9 mouse cellular contexts compared by ENCODE assay signal in genomic region chr7:24564607-24565265, GRCm38 (mm10). TPM values are rescaled to one million over a fixed set of nuclear protein-coding genes. Genes with fewer than 3 reads are reported as not detected.
DNase-seq lines count a peak whose midpoint lies in the region; ATAC-seq and TF ChIP-seq lines count a peak whose summit lies in the region.
"Had no signal": no experiment of that assay in that cellular context is flagged by ENCODE, and none has a peak within 500 bp of the region (broad histone marks: within the 10 kb centered on the region; RNA-seq: fewer than 3 reads in every experiment).

No protein-coding gene starts in this region.

- intact Hi-C loops in gastrocnemius, adult 2 months (cut with DNase I) = loop anchor here (2.0 to 5.0 kb wide), 2 partner anchors 32 to 92 kb away; no protein-coding TSS in a partner anchor

- WGBS in kidney, embryonic 14.5 days = 66% methylated on average over 6 of the region's 6 CpGs
- 61% methylated on average over 6 of the region's 6 CpGs for WGBS in liver, postnatal 0 days (ENCODE audit: insufficient replicate concordance)

- H3K9ac ChIP-seq in kidney, embryonic 14.5 days (ENCODE audit: low read depth, low read length) = no peak overlapping the region
- H3K9ac ChIP-seq in liver, postnatal 0 days (replicated peaks) = no peak overlapping the region
- H3K9ac ChIP-seq: heart, embryonic 13.5 days had no signal

- no peaks in the 10 kb centered on the region for H3K79me3 ChIP-seq in C2C12 (ENCODE audit: low read depth)

- peaks cover 8% of the 10 kb centered on the region for H3K36me3 ChIP-seq in C2C12 (ENCODE audit: control insufficient read depth, insufficient read depth)
- peaks cover 98% of the 10 kb centered on the region for H3K36me3 ChIP-seq in G1E (replicated peaks)
- peaks cover 72% of the 10 kb centered on the region for H3K36me3 ChIP-seq in kidney, embryonic 14.5 days (ENCODE audit: control insufficient read depth, insufficient read depth, low read length)
- peaks cover 42% of the 10 kb centered on the region for H3K36me3 ChIP-seq in liver, postnatal 0 days (replicated peaks; ENCODE audit: insufficient read depth, low read length)

- peak; percentile 73; the same call in 1 of the 2 replicates for ATAC-seq in G1E (ENCODE audit: extremely low read depth, insufficient number of reproducible peaks, low FRiP score, poor library complexity, severe bottlenecking)
- ATAC-seq in kidney, embryonic 14.5 days (ENCODE audit: low FRiP score, low TSS enrichment) = peak; percentile 25; the same call in 1 of the 2 replicates
- peak; percentile 75 for ATAC-seq in liver, postnatal 0 days

- no peak for TF ChIP-seq EP300 in liver, postnatal 0 days (IDR thresholded peaks at IDR 0.05; ENCODE audit: low read depth)

- H3K4me2 ChIP-seq in kidney, embryonic 14.5 days (replicated peaks; ENCODE audit: low read depth, low read length) = no peak overlapping the region
- no peak overlapping the region for H3K4me2 ChIP-seq in liver, postnatal 0 days (ENCODE audit: low read depth, low read length)
- H3K4me2 ChIP-seq: heart, embryonic 13.5 days had no signal

- H3K4me3 ChIP-seq in C2C12 (ENCODE audit: insufficient read depth, poor library complexity, severe bottlenecking) (no peak overlapping the region), G1E (ENCODE audit: low read depth, low read length) (no peak overlapping the region)
- no peak overlapping the region for H3K4me3 ChIP-seq in gastrocnemius, adult 2 months
- no peak overlapping the region for H3K4me3 ChIP-seq in kidney, embryonic 14.5 days (ENCODE audit: low read length)
- H3K4me3 ChIP-seq in liver, postnatal 0 days (ENCODE audit: low read depth, low read length) = no peak overlapping the region
- H3K4me3 ChIP-seq: heart, embryonic 13.5 days had no signal

- H3K9me3 ChIP-seq in G1E (replicated peaks) = no peaks in the 10 kb centered on the region
- H3K9me3 ChIP-seq in kidney, embryonic 14.5 days (ENCODE audit: control insufficient read depth, low read length) = no peaks in the 10 kb centered on the region
- no peaks in the 10 kb centered on the region for H3K9me3 ChIP-seq in liver, postnatal 0 days (ENCODE audit: low read length)
- H3K9me3 ChIP-seq: heart, embryonic 13.5 days had no signal

- H3K4me1 ChIP-seq in G1E (ENCODE audit: insufficient read depth, low read depth, low read length) = peaks cover 2% of the 10 kb centered on the region; the same call in 1 of the 2 replicates
- H3K4me1 ChIP-seq in kidney, embryonic 14.5 days (ENCODE audit: control insufficient read depth, insufficient read depth, low read length) = no peaks in the 10 kb centered on the region
- H3K4me1 ChIP-seq in liver, postnatal 0 days (ENCODE audit: insufficient read depth) = no peaks in the 10 kb centered on the region
- H3K4me1 ChIP-seq: heart, embryonic 13.5 days had no signal

- TF ChIP-seq CTCF in C2C12 (IDR thresholded peaks at IDR 0.05; ENCODE audit: control insufficient read depth, insufficient read depth, insufficient read length) = peak; percentile 73
- TF ChIP-seq CTCF in G1E (IDR thresholded peaks at IDR 0.05; ENCODE audit: low read depth, low read length) = peak; percentile 99
- peak; percentile 90 for TF ChIP-seq CTCF in gastrocnemius, adult 2 months (IDR thresholded peaks at IDR 0.05)
- TF ChIP-seq CTCF in liver, postnatal 0 days (IDR thresholded peaks at IDR 0.05; ENCODE audit: low read depth) = peak; percentile 92

- H3K79me2 ChIP-seq in C2C12 (ENCODE audit: control insufficient read depth, insufficient read depth) = no peaks in the 10 kb centered on the region

- no peak overlapping the region for H3ac ChIP-seq in C2C12 (ENCODE audit: control insufficient read depth, insufficient read length, low read depth)

- DNase-seq in G1E (ENCODE audit: low spot score) = peak; percentile 74
- DNase-seq in cerebellum, adult 8-10 months = peak; percentile 76
- peak; percentile 76 for DNase-seq in gastrocnemius, adult 2 months
- DNase-seq in liver, postnatal 0 days = peak; percentile 86
- peak; percentile 86 for DNase-seq in retina, embryonic 14.5 days (ENCODE audit: low spot score)
- DNase-seq in yolk sac, embryonic 10.5 days (ENCODE audit: low spot score) = no peak

- H3K27me3 ChIP-seq in C2C12 (ENCODE audit: control insufficient read depth, insufficient read depth, insufficient read length) (no peaks in the 10 kb centered on the region), G1E (ENCODE audit: insufficient read depth, low read length) (no peaks in the 10 kb centered on the region)
- H3K27me3 ChIP-seq in kidney, embryonic 14.5 days (ENCODE audit: control insufficient read depth, insufficient read depth, low read length) = no peaks in the 10 kb centered on the region
- H3K27me3 ChIP-seq in liver, postnatal 0 days (ENCODE audit: insufficient read depth, low read length) = no peaks in the 10 kb centered on the region
- H3K27me3 ChIP-seq: heart, embryonic 13.5 days had no signal

- H3K27ac ChIP-seq in gastrocnemius, adult 2 months = no peak overlapping the region
- no peak overlapping the region for H3K27ac ChIP-seq in kidney, embryonic 14.5 days (ENCODE audit: low read depth, low read length)
- no peak overlapping the region for H3K27ac ChIP-seq in liver, postnatal 0 days (ENCODE audit: low read depth)
- H3K27ac ChIP-seq: heart, embryonic 13.5 days had no signal

TF ChIP-seq in C2C12, 6 proteins besides CTCF, POLR2A, EP300 and RAD21:
- TF ChIP-seq FOSL1 (IDR thresholded peaks at IDR 0.05; ENCODE audit: insufficient read depth, low read length, poor library complexity, severe bottlenecking) (no peak), MAX (IDR thresholded peaks at IDR 0.05) (no peak), MYOG (IDR thresholded peaks at IDR 0.05; ENCODE audit: control insufficient read depth, extremely low read depth, insufficient read length) (no peak), MYOD1 (IDR thresholded peaks at IDR 0.05; ENCODE audit: control insufficient read depth, insufficient read length, low read depth) (no peak), USF1 (IDR thresholded peaks at IDR 0.05; ENCODE audit: low read depth) (no peak), CEBPB (IDR thresholded peaks at IDR 0.05; ENCODE audit: low read depth) (no peak)

RNA-seq across cellular contexts. Expression of gene Xrcc1, which starts 18.6 kb away (rescaled TPM):
- polyA plus RNA-seq in C2C12 (2012; fragmentation: generic; extraction: Trizol) (57.4 TPM), G1E (2012) (211 and 326 TPM in 2 replicates)
- total RNA-seq in G1E (2014; fragmentation: Nextera tagmentation) (52.7 and 69.8 TPM in 2 replicates), G1E (2017) (79.2 and 85.9 TPM in 2 replicates)
- total RNA-seq in gastrocnemius, adult 2 months (2021) = 10 to 100 TPM; 18.3 to 18.5 TPM
- polyA plus RNA-seq in kidney, embryonic 14.5 days (2014; fragmentation: Nextera tagmentation; extraction: Ambion mirVana) = 109 and 136 TPM in 2 replicates
- polyA plus RNA-seq in liver, postnatal 0 days (2015; fragmentation: Nextera tagmentation; extraction: Ambion mirVana) = 17.9 and 18.0 TPM in 2 replicates

RNA-seq across cellular contexts. Expression of gene Pinlyp, which starts 18.8 kb away (rescaled TPM):
- polyA plus RNA-seq in C2C12 (2012; fragmentation: generic; extraction: Trizol) = 0.23 TPM
- not detected in 2 replicates for total RNA-seq in G1E (2014; fragmentation: Nextera tagmentation)
- not detected in 2 replicates for total RNA-seq in G1E (2017)
- not detected in 2 replicates for polyA plus RNA-seq in G1E (2012)
- not detected for total RNA-seq in gastrocnemius, adult 2 months (2021)
- polyA plus RNA-seq in kidney, embryonic 14.5 days (2014; fragmentation: Nextera tagmentation; extraction: Ambion mirVana) = 0.43 TPM in 1 of 2 replicates, not detected in the other
- polyA plus RNA-seq in liver, postnatal 0 days (2015; fragmentation: Nextera tagmentation; extraction: Ambion mirVana) = 0.13 TPM in 1 of 2 replicates, not detected in the other
- polyA plus RNA-seq: heart, embryonic 13.5 days had no signal

RNA-seq across cellular contexts. Expression of gene Ethe1, which starts 22.6 kb away (rescaled TPM):
- polyA plus RNA-seq in C2C12 (2012; fragmentation: generic; extraction: Trizol) (48.0 TPM), G1E (2012) (11.0 and 12.0 TPM in 2 replicates)
- total RNA-seq in G1E (2014; fragmentation: Nextera tagmentation) (9.1 and 12.0 TPM in 2 replicates), G1E (2017) (4.8 and 8.6 TPM in 2 replicates)
- 10 to 100 TPM; 22.0 to 27.4 TPM for total RNA-seq in gastrocnemius, adult 2 months (2021)
- polyA plus RNA-seq in kidney, embryonic 14.5 days (2014; fragmentation: Nextera tagmentation; extraction: Ambion mirVana) = 51.8 and 53.6 TPM in 2 replicates
- 39.7 and 40.9 TPM in 2 replicates for polyA plus RNA-seq in liver, postnatal 0 days (2015; fragmentation: Nextera tagmentation; extraction: Ambion mirVana)

RNA-seq across cellular contexts. Expression of gene Zfp575, which starts 22.7 kb away (rescaled TPM):
- polyA plus RNA-seq in C2C12 (2012; fragmentation: generic; extraction: Trizol) = 0.35 TPM
- not detected in 2 replicates for total RNA-seq in G1E (2014; fragmentation: Nextera tagmentation)
- total RNA-seq in G1E (2017) = 0.05 TPM in 1 of 2 replicates, not detected in the other
- polyA plus RNA-seq in G1E (2012) = not detected in 2 replicates
- under 1 TPM in 1 of 2 experiments, not detected in 1; 0.17 TPM for total RNA-seq in gastrocnemius, adult 2 months (2021)
- 2.5 and 3.0 TPM in 2 replicates for polyA plus RNA-seq in kidney, embryonic 14.5 days (2014; fragmentation: Nextera tagmentation; extraction: Ambion mirVana)
- 0.13 and 0.15 TPM in 2 replicates for polyA plus RNA-seq in liver, postnatal 0 days (2015; fragmentation: Nextera tagmentation; extraction: Ambion mirVana)

RNA-seq across cellular contexts. Expression of gene Irgq, which starts 34.2 kb away (rescaled TPM):
- polyA plus RNA-seq in C2C12 (2012; fragmentation: generic; extraction: Trizol) (7.9 TPM), G1E (2012) (3.6 and 3.9 TPM in 2 replicates)
- total RNA-seq in G1E (2014; fragmentation: Nextera tagmentation) (5.5 and 6.2 TPM in 2 replicates), G1E (2017) (4.0 and 4.6 TPM in 2 replicates)
- total RNA-seq in gastrocnemius, adult 2 months (2021) = 10 to 100 TPM; 11.5 to 16.1 TPM
- 5.0 and 9.5 TPM in 2 replicates for polyA plus RNA-seq in kidney, embryonic 14.5 days (2014; fragmentation: Nextera tagmentation; extraction: Ambion mirVana)
- 1.3 and 1.6 TPM in 2 replicates for polyA plus RNA-seq in liver, postnatal 0 days (2015; fragmentation: Nextera tagmentation; extraction: Ambion mirVana)

Comparison
In these comparisons a context has a peak if more than half of its experiments do, and no peak if none do; other contexts are left out.
1. ATAC-seq: peak in every context shown above with its lines; median percentile 75 in liver, postnatal 0 days; 73 in G1E; 25 in kidney, embryonic 14.5 days.